Mouse (Mus musculus) ES-E14 (cell line): ENCODE data around the gene Plxnd1. TPM values are rescaled to one million over a fixed set of nuclear protein-coding genes. Genes with fewer than 3 reads are reported as not detected.

Source experiments
- DNase-seq: peaks from one replicate; pipeline ENCODE4 v3.0.0-alpha.2; 2013; ENCODE audit warnings: low read depth, low spot score
- H3K27ac ChIP-seq: 2 replicates; pipeline ENCODE4 v1.5.1; 2012; ENCODE audit warnings: low read depth, mild to moderate bottlenecking, low read length, moderate library complexity, mixed read lengths; ENCODE audit not compliant: poor library complexity, insufficient read depth, severe bottlenecking
- H3K36me3 ChIP-seq: 2 replicates; pipeline ENCODE4 v1.6.1; 2012; ENCODE audit warnings: mild to moderate bottlenecking, low read length, moderate library complexity, mixed read lengths; ENCODE audit not compliant: control insufficient read depth, poor library complexity, insufficient read depth, severe bottlenecking
- H3K4me1 ChIP-seq, 2 experiments: fragments of 150-350 bp in 1 of 2; sonication (generic) in 1 of 2; 2 replicates each; pipeline ENCODE4 v1.6.1; 2012; ENCODE audit warnings: low read length in 2 of 2, mild to moderate bottlenecking in 1 of 2, mixed read lengths in 1 of 2; ENCODE audit not compliant: control insufficient read depth in 2 of 2, insufficient read depth in 2 of 2, poor library complexity in 1 of 2
- H3K4me3 ChIP-seq, 2 experiments: fragments of 150-350 bp in 1 of 2; sonication (generic) in 1 of 2; 2 replicates each; pipeline ENCODE4 v1.5.1; 2012; ENCODE audit warnings: low read length in 2 of 2, low read depth in 1 of 2, mild to moderate bottlenecking in 1 of 2, mixed read lengths in 1 of 2; ENCODE audit not compliant: insufficient read depth in 1 of 2, poor library complexity in 1 of 2, severe bottlenecking in 1 of 2
- H3K9ac ChIP-seq: 2 replicates; pipeline ENCODE4 v1.6.1; 2012; ENCODE audit warnings: low read depth, mild to moderate bottlenecking, low read length, mixed read lengths; ENCODE audit not compliant: poor library complexity, insufficient read depth, severe bottlenecking
- H3K9me3 ChIP-seq: fragments of 150-350 bp; sonication (generic); 2 replicates; pipeline ENCODE4 v1.6.1; 2012; ENCODE audit warnings: low read depth, mild to moderate bottlenecking, low read length; ENCODE audit not compliant: control insufficient read depth, insufficient read depth
- CHD2 ChIP-seq: IDR thresholded peaks from 2 replicates; pipeline ENCODE4 v1.6.1; 2014; ENCODE audit warnings: mild to moderate bottlenecking, low read depth, low read length, inconsistent platforms
- HCFC1 ChIP-seq: IDR thresholded peaks from 2 replicates; pipeline ENCODE4 v1.6.1; 2012; ENCODE audit warnings: low read length, inconsistent platforms, borderline replicate concordance; ENCODE audit not compliant: insufficient read depth
- MAFK ChIP-seq: IDR thresholded peaks from 2 replicates; pipeline ENCODE4 v1.6.1; 2014; ENCODE audit warnings: mild to moderate bottlenecking, low read depth, low read length, inconsistent platforms; ENCODE audit not compliant: insufficient read depth
- ZC3H11A ChIP-seq: IDR thresholded peaks from 2 replicates; pipeline ENCODE4 v1.6.1; 2012; ENCODE audit warnings: low read depth, mild to moderate bottlenecking, inconsistent platforms, low read length, borderline replicate concordance
- ZNF384 ChIP-seq: IDR thresholded peaks from 2 replicates; pipeline ENCODE4 v1.6.1; 2012; ENCODE audit warnings: low read depth, low read length, inconsistent platforms
- in situ Hi-C, 2 experiments: fragments of 600-800 bp; cut with MboI; formaldehyde crosslinking; loops; one replicate each; pipeline ENCODE4 v1.15.1; 2025; ENCODE audit warnings: low sequenced_read_pairs in 2 of 2, inconsistent platforms in 1 of 2; ENCODE audit not compliant: unreplicated experiment in 2 of 2
- total RNA-seq: library from RNA; depleted of rRNA; stranded (reverse); fragments of 300-350 nt; gene quantifications from 2 replicates; pipeline ENCODE4 v1.2.3, GENCODE M21; 2012

Gene Plxnd1
- total RNA-seq, 1 experiment, result 8.7 TPM

- TF ChIP-seq ZNF384 (no peak), CHD2 (no peak), ZC3H11A (no peak), HCFC1 (no peak), MAFK (no peak)
- in situ Hi-C loops, result no loop called here
- no peak for DNase-seq
- no peak overlapping the region for H3K4me3 ChIP-seq
- no peaks in the 10 kb centered on the region for H3K9me3 ChIP-seq
- peaks cover 2 to 15% of the 10 kb centered on the region in 2 experiments; a peak in 1 of 4 replicates for H3K4me1 ChIP-seq
- no peak overlapping the region for H3K9ac ChIP-seq
- no peaks in the 10 kb centered on the region for H3K36me3 ChIP-seq
- no peak overlapping the region for H3K27ac ChIP-seq
Observed at GRCm38 (mm10) chr6:116003516-116003915, 8.7 kb upstream of the Plxnd1 start.

GRCm38 (mm10) chr6:116002311-116003104, 7.7 kb upstream of the Plxnd1 start:
- no peak overlapping the region for H3K4me3 ChIP-seq
- in situ Hi-C loops, result no loop called here
- no peaks in the 10 kb centered on the region for H3K9me3 ChIP-seq
- H3K36me3 ChIP-seq, result no peaks in the 10 kb centered on the region
- no peak overlapping the region for H3K27ac ChIP-seq
- H3K9ac ChIP-seq, result no peak overlapping the region
- no peak for DNase-seq
- TF ChIP-seq HCFC1, result no peak
- TF ChIP-seq CHD2, result no peak
- TF ChIP-seq MAFK, result no peak
- TF ChIP-seq ZNF384, result no peak
- H3K4me1 ChIP-seq, result peaks cover 2 to 17% of the 10 kb centered on the region in 2 experiments; a peak in 1 of 4 replicates

DNA sequence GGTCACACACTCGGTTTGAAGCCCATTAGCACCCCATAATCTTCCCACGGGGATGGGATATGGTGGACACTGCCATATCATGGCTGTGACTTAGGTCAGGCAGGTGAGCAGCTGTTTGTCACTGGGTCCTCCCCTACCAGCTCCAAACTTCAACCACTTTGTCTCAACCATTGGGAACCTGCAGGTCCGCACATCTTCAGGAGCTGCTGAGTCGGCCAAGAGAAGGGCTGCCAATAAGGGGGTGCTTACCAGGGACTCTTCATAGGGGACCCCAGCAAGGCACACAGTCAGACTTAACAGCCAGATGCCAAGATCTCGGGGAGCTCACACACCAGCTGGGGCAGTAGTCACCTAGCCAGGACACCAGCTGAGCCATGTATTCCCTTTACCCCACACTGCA, 6.0 kb upstream of the Plxnd1 start:
- DNase-seq, result no peak
- no peaks in the 10 kb centered on the region for H3K9me3 ChIP-seq
- in situ Hi-C loops, result no loop called here
- H3K27ac ChIP-seq, result no peak overlapping the region
- H3K36me3 ChIP-seq, result no peaks in the 10 kb centered on the region
- no peak overlapping the region for H3K9ac ChIP-seq
- peaks cover 2 to 11% of the 10 kb centered on the region in 2 experiments; a peak in 1 of 4 replicates for H3K4me1 ChIP-seq
- TF ChIP-seq HCFC1, result no peak
- TF ChIP-seq CHD2, result no peak
- TF ChIP-seq MAFK, result no peak
- no peak for TF ChIP-seq ZC3H11A
- TF ChIP-seq ZNF384, result no peak
- H3K4me3 ChIP-seq, result no peak overlapping the region

DNA sequence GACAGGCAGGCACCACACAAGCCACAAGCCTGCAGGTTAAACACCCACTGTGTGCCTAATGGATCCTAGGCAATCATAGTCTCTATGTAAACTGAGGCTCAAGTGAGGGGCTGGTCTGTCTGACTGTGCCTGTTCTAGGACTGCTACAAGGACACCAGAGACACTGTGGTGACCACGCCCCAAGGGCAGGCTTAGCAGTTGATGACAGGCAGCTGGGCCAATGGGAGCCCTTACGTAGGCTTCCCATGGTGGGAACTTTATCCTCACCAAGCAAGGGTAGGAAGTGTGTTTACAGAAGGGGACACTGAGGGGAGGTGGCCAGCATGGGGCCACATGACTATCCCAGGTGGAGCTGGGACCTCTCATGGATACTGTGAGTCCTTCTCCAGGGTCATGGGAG, 4.4 kb upstream of the Plxnd1 start:
- Histone ChIP-seq H3K27ac (no peak overlapping the region), H3K9ac (no peak overlapping the region), H3K4me3 (no peak overlapping the region), H3K36me3 (no peaks in the 10 kb centered on the region), H3K9me3 (no peaks in the 10 kb centered on the region), H3K4me1 (peaks cover 2 to 11% of the 10 kb centered on the region in 2 experiments; a peak in 1 of 4 replicates)
- TF ChIP-seq ZC3H11A (no peak), ZNF384 (no peak), HCFC1 (no peak), CHD2 (no peak), MAFK (no peak)
- in situ Hi-C loops, result no loop called here
- no peak for DNase-seq
